Mouse (Mus musculus): ENCODE data around the gene App.

The App gene

GRCm38 (mm10) chr16:85151681-85152080, 21.9 kb downstream of the App start:
- in situ Hi-C loops (cut with MboI; ENCODE audit: low sequenced_read_pairs), result no loop called here

- in situ Hi-C loops (cut with MboI; ENCODE audit: low sequenced_read_pairs), result no loop called here
Measured at GRCm38 (mm10) chr16:85150902-85151301, 22.7 kb downstream of the App start.

- in situ Hi-C loops (cut with MboI; ENCODE audit: low sequenced_read_pairs), result no loop called here
Measured at GRCm38 (mm10) chr16:85149509-85149871, 24.1 kb downstream of the App start.

GRCm38 (mm10) chr16:85148615-85149508, 24.7 kb downstream of the App start:
- in situ Hi-C loops (cut with MboI; ENCODE audit: low sequenced_read_pairs), result no loop called here

- in situ Hi-C loops (cut with MboI; ENCODE audit: low sequenced_read_pairs), result no loop called here
Measured at GRCm38 (mm10) chr16:85147440-85147839, 26.1 kb downstream of the App start.

GRCm38 (mm10) chr16:85145771-85146178, 27.8 kb downstream of the App start:
- in situ Hi-C loops (cut with MboI; ENCODE audit: low sequenced_read_pairs), result no loop called here

GRCm38 (mm10) chr16:85145369-85145768, 28.2 kb downstream of the App start:
- in situ Hi-C loops (cut with MboI; ENCODE audit: low sequenced_read_pairs), result no loop called here

GRCm38 (mm10) chr16:85144401-85144800, 29.2 kb downstream of the App start:
- in situ Hi-C loops (cut with MboI; ENCODE audit: low sequenced_read_pairs), result no loop called here

GRCm38 (mm10) chr16:85143863-85144262, 29.7 kb downstream of the App start:
- in situ Hi-C loops (cut with MboI; ENCODE audit: low sequenced_read_pairs), result no loop called here

GRCm38 (mm10) chr16:85143188-85143587, 30.4 kb downstream of the App start:
- in situ Hi-C loops (cut with MboI; ENCODE audit: low sequenced_read_pairs), result no loop called here

- in situ Hi-C loops (cut with MboI; ENCODE audit: low sequenced_read_pairs), result no loop called here
Measured at GRCm38 (mm10) chr16:85141404-85141803, 32.2 kb downstream of the App start.

- in situ Hi-C loops (cut with MboI; ENCODE audit: low sequenced_read_pairs), result no loop called here
Measured at GRCm38 (mm10) chr16:85139178-85139604, 34.4 kb downstream of the App start.

GRCm38 (mm10) chr16:85137348-85137747, 36.2 kb downstream of the App start:
- in situ Hi-C loops (cut with MboI; ENCODE audit: low sequenced_read_pairs), result no loop called here

- in situ Hi-C loops (cut with MboI; ENCODE audit: low sequenced_read_pairs), result no loop called here
Measured at GRCm38 (mm10) chr16:85136046-85136445, 37.5 kb downstream of the App start.

- in situ Hi-C loops (cut with MboI; ENCODE audit: low sequenced_read_pairs), result no loop called here
Measured at GRCm38 (mm10) chr16:85133468-85133881, 40.1 kb downstream of the App start.

- in situ Hi-C loops (cut with MboI; ENCODE audit: low sequenced_read_pairs), result no loop called here
Measured at GRCm38 (mm10) chr16:85133057-85133456, 40.5 kb downstream of the App start.

- in situ Hi-C loops (cut with MboI; ENCODE audit: low sequenced_read_pairs), result no loop called here
Measured at GRCm38 (mm10) chr16:85132182-85132581, 41.4 kb downstream of the App start.

GRCm38 (mm10) chr16:85130861-85131556, 42.6 kb downstream of the App start:
- in situ Hi-C loops (cut with MboI; ENCODE audit: low sequenced_read_pairs), result no loop called here

- in situ Hi-C loops (cut with MboI; ENCODE audit: low sequenced_read_pairs), result no loop called here
Measured at GRCm38 (mm10) chr16:85128693-85129657, 44.6 kb downstream of the App start.

GRCm38 (mm10) chr16:85128347-85128664, 45.3 kb downstream of the App start:
- in situ Hi-C loops (cut with MboI; ENCODE audit: low sequenced_read_pairs), result no loop called here

All from CH12F3 (cell line).